Mouse (Mus musculus) adrenal gland, adult 18-20 months (tissue): ENCODE measurements at regions not wholly inside any gene's neighbourhood (a gene's known extent, or its start where the extent isn't known, plus 50 kb on each side); places are given as distances from the start of the nearest gene placed in this dataset.

Source experiments
- DNase-seq, 2 experiments: peaks; one replicate each; pipeline ENCODE4 v3.0.0; 2021 to 2022; ENCODE audit warnings: low spot score in 2 of 2

GRCm38 (mm10) chr13:101508331-101508730 lies 259.7 kb downstream of the Pik3r1 start:
- no peak for DNase-seq

DNA sequence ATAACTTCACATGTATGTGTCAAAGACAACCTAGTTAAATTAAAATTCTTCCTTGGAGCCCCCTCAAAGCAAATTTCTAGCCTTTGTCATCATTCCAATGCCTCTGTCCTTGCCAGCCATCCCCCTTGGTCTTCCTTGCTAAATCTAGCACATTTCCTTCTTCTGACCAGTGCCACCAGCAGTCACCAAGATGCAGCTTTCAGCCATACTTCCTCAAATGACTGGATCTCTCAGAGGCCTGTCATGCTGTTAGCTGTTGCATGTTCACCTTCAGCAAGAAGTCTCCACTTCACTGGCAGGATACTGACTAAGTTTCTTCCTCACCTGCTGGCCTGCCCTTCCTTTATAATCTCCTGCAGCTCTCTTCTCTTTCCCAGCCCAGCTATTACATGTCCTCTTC lies 261.3 kb downstream of the Pik3r1 start:
- DNase-seq = no peak

DNA sequence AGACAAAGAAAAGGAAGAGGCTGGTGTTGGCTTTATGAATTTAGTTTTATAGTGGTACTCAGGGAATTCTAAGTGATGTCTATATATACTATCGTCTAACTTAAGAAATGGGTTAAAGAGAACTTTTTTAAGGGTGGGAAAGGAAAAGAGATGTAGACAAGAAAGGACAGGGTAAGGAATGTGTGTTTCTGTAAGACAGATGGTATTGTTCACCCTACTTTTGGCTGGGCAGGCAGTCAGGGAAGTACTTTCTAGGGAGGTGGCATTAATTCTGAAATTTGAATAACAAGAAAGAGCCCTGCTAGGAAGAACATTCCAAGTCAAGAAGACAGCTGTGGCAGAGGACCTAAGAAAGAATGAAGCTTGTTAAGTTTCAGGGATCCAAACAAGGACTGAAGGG lies 263.0 kb downstream of the Pik3r1 start:
- DNase-seq = no peak

- peak in 1 of 2 experiments; percentile 30 for DNase-seq
Observed at GRCm38 (mm10) chr13:101504241-101504640, 263.8 kb downstream of the Pik3r1 start.

GRCm38 (mm10) chr13:101501845-101502284 lies 266.2 kb downstream of the Pik3r1 start:
- no peak for DNase-seq

DNA sequence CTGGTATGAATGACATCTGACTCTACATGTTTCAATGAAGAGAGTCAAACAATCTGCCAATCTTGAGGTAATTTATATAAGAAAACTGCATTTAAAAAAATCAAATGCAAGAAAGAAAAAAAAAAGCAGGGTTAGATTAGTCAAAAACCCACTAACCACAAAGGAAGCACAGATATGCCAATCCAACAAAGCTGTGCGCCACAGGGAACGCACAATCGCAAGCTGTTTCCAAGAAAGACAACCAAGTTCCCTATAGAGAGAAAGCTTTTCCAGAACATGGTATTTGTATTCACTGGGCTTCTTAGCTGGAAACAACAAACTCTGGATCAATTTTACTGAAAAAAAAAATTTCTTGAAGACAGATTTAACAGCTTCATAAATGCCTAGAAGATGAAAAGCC lies 267.0 kb downstream of the Pik3r1 start:
- DNase-seq = no peak

- no peak for DNase-seq
Observed at GRCm38 (mm10) chr13:101491835-101492234, 276.2 kb downstream of the Pik3r1 start.

DNA sequence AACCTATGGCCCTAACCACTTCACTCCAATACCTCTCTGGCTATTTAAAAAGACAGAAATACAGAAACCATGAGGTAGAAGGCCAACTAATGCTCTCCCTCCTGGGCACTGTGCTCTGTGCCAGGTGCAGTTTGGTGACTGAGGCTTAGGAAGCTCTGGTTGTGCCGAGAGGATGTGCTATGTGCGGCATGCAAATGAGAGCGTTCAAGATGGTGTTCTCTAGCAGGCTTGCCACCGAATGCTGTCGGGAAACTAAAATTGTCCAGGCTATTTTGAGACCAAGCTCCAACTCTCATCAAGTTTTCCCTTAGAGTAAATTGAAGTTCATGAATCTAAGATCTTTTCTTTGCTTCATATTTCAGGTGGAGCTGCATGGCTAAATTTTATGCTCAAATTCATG lies 277.1 kb downstream of the Pik3r1 start:
- DNase-seq = no peak

DNA sequence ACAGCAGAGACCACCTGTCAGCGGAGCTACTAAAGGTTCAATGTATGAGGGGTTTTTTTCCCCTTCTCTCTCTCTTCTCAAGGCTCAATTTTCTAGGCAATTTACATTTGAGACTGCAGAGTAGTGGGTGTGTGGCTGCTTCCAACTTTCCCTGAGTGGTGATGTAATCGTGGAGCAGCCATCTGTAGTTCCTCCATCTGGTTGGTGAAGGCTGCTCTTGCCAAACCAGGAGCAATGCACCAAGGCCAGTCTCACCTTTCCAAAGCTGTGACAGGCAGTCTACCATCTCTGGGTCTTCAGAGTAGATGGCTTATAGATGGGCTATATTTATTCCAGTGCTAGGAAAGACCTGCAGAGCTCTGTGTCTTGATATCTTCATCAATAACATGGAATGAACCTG lies 280.4 kb downstream of the Pik3r1 start:
- no peak for DNase-seq

- no peak for DNase-seq
Observed at GRCm38 (mm10) chr13:101485823-101486222, 282.2 kb downstream of the Pik3r1 start.

- DNase-seq = no peak
Observed at GRCm38 (mm10) chr13:101483816-101484215, 284.2 kb downstream of the Pik3r1 start.

DNA sequence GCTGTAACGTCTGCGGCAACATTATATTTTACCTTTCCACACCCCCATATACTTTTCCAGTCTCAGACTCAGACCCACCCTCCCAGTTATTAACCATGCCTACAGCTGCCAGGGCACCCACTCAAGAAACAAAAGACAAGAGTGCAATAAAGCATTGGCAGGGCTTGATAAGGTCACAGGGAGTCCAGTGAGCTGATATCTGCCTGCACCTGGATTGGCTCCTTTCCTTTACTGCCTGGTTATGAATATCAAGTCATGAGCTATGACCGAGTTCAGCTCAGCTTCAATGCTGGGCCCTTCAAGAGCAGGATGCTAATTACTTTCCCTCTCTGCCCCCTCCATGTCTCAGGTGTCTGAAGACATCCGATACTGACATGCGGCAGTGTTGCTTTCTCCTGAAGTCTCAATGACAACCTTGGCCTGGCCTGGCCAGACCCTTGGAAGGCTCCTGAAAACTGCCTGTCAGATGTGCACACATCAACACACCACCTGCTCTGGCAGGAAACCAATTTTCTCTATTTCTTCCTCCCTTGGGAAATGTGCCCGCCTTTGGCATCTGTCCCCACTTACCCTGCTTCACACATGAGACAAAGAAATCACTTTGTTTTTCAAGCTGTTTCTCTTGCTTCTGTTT lies 286.3 kb downstream of the Pik3r1 start:
- no peak for DNase-seq

DNA sequence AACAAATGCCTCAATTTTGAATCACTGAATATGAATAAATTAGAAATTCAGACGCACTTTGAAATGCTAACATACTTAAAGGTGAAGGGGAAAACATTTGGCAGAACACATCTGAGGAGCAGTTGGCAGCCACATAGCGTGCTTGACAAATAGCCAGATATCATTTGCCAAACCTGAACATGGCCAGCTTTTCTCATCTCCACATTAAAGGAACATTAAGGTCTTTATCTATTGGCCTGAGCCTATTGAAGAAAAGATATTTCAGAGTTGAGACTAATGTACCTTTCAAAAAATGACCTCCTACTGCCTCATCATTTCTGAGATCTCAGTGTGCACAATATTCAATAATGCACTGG lies 288.7 kb downstream of the Pik3r1 start:
- DNase-seq = no peak

GRCm38 (mm10) chr13:101478608-101479296 lies 289.3 kb downstream of the Pik3r1 start:
- no peak for DNase-seq

GRCm38 (mm10) chr13:101473349-101473748 lies 294.7 kb downstream of the Pik3r1 start:
- DNase-seq = no peak

- no peak for DNase-seq
Observed at GRCm38 (mm10) chr13:101470560-101471247, 297.3 kb downstream of the Pik3r1 start.

DNA sequence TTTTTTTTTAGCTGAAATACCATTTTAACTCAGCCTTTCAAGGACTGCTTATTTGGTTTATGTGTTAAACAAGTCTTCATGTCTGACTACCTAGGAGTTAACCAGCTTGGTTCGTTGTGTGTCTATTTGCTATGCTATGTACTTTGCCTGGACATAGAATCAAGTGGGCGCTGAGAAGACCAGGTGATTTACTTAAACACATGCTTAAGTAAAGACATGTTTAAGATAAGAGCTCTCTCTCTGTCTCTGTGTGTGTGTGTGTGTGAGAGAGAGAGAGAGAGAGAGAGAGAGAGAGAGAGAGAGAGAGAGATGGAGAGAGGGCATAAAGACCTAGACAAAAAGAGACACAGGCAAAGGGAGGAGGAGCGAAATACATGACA lies 302.3 kb downstream of the Pik3r1 start:
- DNase-seq = no peak

DNA sequence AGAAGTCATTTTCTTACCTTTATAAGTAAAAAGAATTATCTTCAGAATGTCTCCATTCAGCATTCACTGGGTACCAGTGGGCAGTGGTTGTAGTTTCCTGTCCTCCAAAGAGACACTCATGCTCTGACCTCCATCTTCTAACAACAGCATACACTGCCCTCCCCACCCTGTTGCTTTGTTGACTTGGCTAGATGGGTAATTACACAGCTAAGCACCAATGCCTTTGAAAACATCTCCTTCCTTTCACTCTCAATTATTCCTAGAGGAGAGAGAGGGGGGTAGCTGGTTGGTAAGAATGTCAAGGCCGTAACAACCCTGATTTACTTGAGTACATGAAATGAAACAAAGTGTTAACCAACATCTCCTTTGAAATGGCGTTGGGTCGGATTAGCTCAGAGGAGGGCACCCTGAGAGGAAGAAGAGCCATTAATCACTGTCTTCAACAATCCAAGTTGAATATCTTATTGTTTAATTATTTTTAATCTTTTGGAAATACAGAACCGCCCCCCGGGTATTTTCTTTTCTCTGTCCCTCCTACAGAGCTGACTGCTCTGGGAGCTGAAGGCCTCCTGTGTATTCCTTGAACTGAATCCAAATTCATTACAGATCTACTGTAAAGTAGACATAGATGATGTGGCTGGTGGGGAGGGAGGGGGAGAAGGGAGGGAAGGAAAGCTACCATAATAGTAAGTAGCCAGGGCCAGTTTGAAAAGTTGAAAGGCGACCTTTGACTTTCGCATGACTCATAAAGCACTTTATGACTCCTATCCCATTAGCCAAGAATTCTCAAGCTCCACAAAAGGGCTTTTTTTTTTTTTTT lies 302.9 kb downstream of the Pik3r1 start:
- peak in 1 of 2 experiments; percentile 15 for DNase-seq

DNA sequence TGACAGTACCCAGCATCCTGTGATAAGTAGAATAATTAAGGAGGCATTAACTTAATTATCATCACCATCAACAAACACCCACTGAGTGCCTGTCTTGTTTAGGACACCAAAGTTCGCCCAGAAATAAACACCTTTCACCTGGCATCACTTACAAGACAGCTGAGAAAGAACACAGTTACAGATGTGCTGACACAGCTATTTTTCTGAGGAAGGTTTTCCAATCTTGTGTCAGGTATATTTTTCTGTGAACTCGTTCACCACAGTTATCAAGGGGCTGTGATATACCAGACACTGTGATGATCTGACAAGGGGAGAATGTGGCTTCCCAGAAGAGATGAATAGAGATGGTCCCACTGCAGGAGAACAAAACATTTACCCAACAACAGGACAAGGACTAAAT lies 311.1 kb downstream of the Pik3r1 start:
- DNase-seq = no peak

DNA sequence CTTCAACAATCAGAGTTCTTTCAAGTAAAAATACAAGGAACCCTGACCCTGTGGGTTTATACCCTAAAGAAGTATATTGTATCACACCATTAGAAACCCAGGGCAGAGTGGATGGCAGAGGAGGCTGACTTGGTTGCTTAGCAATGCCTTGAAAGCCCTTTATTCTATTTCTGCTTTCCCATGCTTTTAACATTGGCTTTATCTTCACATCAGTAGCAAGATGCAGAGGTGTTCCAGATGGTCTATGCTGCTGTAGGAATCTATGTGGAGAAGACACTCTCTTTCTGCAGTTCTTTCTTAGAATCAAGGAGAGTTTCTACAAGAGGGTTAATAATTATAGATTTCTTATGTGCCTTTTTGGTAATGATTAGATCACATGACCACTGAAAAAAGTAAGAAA lies 313.7 kb downstream of the Pik3r1 start:
- DNase-seq = no peak

DNA sequence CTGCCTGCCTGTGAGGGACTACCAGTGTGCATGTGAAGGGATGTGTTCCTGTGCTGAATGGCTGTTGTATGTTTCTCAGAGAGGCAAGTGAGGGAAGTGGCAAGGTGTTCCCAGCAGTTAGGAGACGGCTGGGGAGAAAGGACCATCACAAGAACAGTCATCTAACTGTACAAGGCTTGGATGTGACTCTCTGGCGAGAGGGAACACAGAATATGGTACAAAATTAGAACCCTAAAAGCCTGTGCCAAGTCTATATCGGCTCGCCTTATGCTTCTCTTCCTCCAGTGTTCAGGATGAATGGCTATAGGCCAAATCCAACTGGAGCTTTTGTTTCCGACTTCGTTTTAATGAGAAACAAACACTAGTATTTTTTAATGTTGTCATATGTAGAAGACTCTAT lies 317.5 kb downstream of the Pik3r1 start:
- no peak for DNase-seq

DNA sequence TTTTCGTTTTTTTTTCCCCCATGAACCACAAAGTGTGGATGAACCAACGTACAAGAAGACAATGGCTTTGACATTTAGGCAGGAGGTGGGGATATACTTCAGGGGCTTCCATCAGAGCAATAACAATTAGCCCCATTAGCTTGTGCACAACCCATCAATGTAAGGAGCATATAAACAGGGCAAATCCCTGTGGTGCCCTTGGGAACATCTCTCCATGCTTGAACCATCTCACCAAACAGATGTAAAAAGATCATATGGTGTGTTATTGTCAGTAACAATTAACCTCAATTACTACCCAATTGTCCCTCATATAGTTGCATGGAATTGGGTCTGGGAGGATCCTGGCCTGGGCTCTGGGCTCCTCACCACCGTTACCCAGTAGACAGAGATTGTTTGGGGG lies 328.5 kb downstream of the Pik3r1 start:
- no peak for DNase-seq
